Mouse (Mus musculus) urinary bladder, postnatal 25 days (tissue): ENCODE measurements at regions not wholly inside any gene's neighbourhood (a gene's known extent, or its start where the extent isn't known, plus 50 kb on each side); places are given as distances from the start of the nearest gene placed in this dataset.
A peak's percentile ranks its signal among the peaks of the same experiment; 100 is the strongest.

ENCODE experiments used
- DNase-seq: peaks from one replicate; pipeline ENCODE4 v3.0.0; 2022; ENCODE audit warnings: low spot score

DNA sequence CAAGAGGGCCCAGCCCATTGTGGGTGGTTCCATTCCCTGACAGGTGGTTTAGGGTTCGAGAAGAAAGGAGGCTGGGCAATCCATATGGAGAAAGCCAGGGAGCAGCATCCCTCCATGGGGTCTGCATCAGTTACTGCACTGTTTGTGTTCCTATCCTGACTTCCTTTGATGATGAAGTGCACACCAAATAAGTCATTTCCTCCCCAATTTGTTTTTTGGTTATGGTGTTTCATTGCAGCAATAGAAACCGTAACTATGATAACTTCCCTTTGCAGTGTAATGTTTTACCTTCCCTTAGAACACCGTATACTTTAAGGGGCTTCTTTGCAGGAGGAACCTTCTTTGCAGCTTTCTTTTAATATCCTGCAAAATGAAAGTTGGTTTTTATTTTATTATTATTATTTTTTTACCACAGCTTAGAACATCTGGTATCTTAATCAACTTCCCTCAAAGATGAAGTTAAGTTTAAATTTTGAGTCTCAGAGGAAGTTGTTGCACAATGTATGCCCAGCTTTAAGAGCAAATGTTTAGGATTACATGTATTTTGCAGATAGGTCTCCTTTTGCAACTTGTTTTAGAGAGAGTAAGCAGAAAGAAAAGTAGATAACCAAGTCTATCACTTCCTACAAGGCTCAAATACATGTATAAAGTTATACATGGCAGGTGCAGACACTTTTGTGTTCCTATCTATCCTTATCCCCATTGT is 1059.1 kb downstream of the Diaph2 start:
- DNase-seq: no peak

DNA sequence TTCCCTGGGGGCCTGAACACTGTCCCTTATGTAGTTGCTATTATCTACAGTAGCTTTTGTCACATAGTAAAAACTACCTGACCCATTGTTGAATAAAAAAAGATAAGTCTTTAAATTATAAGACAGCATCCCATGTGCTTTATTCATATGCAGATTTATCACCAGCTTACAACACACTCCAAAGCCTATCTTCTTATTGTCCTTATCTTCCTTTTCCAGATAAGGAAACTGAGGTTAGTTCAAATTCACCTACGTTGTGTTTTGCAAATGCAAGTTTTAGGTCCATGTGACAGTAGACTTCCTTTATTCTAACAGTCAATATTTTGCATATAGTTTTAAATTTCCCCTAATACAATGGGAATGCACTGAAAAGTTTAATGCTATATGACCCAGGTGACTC is 1069.4 kb downstream of the Diaph2 start:
- no peak for DNase-seq

DNA sequence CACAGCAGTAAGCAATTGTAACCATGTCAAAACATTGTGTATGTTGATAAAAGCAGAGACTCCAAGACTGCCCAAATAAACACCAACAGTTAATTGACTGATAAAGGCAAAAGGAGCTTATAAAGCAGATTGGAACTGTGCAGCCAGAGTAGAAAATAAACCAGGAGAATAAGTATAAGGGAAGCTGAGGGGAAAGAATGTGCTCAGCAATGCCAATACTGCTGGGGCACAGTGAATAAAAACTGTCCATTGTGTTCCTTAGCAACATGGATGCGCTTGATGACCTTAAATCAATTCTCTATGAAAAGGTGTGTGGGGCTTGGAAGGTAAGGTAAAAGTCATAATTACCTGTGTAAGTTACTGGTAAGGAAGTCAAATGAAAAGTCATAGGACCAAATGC is 1070.2 kb downstream of the Diaph2 start:
- no peak for DNase-seq

DNA sequence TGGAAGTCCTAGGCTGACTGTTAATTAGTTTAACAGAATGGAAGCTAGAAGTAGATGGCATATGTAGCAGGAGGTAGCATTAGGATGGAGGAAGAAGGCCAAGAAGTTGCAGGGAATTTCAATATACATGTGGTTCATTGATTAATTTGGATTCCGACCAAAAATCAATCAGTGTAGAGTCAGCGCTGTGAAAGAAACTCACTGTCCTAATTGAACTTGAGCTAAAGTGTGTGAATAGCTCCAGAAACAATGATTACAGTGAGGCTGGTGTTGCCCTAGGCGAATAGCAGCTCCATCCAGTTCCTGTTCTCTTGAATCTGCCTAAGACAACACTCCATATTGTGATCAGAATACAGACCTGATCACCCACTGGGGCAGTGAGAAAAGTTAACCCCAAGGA is 1070.6 kb downstream of the Diaph2 start:
- no peak for DNase-seq

DNA sequence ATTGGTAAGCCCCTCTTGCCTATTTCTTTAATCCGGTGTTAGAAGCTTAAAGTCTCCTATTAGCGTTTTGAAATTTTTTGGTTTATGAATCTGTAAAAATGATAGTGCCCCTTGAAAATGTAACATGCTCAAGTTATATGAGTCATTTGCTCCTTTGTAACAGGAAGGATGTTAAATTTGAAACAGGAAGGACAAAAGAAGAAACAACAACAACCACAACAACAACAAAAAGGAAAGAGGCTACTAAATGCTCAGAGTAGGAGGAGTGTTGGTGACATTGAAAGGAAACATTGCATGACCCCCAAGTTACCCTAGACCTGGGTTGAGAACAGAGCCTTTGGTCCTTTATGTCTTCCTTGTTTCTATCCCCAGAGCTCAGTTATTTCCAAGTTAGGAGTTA is 1074.4 kb downstream of the Diaph2 start:
- no peak for DNase-seq

DNA sequence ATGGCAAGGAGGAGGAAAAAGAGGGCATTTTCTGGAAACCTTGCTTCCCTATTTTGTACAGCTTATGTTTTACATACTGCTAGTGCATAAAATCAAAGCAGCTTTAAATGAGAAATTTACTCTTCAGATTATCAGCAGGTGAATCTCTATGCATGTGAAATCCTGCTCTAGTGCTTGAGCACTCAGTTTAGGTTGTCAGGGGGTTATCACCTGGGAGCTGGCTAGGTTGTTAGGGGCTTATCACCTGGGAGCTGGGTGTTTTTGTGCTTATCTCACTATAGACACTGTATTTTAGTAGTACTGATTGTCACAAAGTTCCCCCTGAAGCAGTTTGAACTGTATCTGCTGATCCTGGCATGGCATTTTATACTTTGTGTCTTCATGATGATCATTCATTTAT is 1086.3 kb downstream of the Diaph2 start:
- no peak for DNase-seq

DNA sequence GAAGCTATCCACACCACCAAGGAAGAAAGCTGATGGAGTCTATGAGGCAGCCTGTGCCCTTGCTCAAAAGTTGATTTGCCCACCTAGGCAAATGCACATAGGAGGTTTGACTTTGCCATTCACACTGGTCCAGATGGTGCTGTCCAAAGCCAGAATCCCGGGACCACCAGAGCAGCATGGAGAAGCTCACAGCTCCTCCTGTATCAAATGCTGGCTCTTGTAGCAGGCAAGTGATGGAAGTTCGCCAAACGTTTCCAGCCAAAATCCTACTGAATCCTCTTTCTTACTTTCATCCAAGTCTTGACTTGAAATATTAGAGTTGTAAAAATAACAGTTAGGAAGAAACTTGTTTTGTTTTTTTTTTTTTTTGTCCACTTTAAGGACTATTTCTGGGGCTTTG is 1093.6 kb downstream of the Diaph2 start:
- DNase-seq: peak; percentile 4

DNA sequence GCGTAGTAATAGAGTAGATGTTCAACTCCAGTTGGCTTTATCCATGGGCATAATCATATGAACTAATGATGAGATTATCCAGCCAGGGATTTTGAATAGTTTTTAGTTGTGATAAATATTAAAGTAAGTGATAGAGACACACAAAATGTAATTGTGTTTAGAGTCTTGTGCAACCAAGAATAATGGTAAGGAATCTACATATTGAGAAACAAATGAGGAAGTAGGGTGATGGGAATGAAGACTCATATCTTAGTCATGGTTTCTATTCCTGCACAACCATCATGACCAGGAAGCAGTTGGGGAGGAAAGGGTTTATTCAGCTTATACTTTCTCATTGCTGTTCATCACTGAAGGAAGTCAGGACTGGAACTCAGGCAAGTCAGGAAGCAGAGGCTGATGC is 1117.0 kb downstream of the Diaph2 start:
- no peak for DNase-seq

DNA sequence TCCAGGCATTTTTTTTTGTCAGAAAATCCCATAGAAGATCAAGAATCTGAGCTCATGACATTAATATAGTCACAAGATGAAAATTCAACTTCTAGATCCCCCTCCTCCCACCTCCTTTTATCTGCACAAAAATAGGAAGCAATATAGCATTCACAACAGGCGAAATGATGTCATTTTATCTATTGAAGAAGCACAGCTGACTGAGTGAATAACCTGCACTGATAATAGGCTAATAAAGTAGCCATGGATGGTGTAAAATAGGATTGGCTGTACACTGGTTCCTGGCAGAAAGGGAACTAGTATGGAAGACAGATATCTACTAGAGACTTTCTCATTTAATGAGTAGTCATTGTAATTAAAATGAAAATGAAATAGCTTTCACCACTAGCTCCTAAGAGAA is 1124.6 kb downstream of the Diaph2 start:
- DNase-seq: no peak

DNA sequence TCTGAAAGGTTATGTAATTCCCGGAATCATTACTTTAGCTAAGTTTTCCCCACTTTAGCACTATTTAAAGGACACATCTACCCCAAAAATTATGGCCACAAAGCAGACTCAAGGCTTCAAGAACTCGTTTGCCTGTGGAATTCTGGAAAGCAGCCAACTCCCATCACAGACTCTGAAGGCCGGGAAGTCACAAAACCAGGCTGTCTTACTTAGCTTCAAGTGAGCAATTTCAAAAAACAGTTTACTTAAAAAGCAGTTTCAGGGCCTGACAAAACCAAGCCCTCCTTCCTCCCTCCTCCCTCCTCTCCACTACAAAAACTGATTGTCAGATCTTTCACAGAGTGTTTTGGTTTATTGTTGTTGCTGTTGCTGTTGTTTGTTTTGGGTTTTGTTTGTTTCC is 1125.7 kb downstream of the Diaph2 start:
- no peak for DNase-seq

DNA sequence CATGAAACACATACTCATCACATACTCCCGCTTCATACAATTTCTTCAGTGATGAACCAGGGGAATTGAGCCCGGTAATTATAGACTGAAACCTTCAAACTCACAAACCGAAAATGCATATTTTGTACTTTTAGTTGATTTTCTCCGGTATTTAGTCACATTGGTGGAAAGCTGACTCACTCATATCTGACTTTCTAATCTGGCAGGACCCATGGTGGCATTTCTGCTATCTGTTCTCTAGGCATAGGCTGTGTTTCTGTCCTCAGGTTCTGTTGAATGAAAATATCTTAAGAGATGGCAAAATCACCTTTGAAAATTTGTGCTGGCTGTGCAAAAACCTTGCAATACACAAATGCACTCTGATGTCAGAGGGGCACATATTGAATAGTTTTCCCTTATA is 1126.6 kb downstream of the Diaph2 start:
- DNase-seq: no peak
